Mouse (Mus musculus): ENCODE results near the gene Ppp1r16b.

Gene Ppp1r16b

DNA sequence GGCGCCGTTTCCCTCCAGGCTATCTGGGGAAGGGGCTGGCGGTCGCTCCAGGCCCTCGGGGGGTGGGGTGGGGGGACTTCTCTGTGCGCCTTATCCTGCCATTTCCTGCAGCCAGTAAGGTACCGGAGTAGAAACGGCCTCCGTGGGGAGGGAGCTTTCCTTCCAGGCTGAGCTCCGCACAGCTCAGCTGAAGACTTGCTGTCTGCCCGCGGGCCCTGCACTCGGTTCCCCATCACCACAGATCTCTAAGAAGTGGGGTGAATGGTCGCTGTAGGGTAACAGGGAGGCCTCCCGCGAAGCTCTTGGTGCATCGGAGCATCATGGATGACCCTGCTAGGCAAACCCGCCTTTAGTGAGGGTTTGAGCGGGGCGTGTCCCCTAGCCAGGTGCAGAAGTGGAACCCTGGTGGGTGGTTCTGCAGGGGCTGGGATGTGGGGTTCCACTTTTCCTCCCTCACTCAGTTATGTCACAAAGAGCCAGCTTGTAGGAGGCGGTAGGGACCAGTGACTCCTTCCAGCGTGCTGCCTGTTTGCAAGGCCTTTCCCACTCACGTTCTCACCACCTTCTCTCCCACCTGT, 3.3 kb downstream of the Ppp1r16b start:
- no peak for DNase-seq (ENCODE audit: low spot score)

DNA sequence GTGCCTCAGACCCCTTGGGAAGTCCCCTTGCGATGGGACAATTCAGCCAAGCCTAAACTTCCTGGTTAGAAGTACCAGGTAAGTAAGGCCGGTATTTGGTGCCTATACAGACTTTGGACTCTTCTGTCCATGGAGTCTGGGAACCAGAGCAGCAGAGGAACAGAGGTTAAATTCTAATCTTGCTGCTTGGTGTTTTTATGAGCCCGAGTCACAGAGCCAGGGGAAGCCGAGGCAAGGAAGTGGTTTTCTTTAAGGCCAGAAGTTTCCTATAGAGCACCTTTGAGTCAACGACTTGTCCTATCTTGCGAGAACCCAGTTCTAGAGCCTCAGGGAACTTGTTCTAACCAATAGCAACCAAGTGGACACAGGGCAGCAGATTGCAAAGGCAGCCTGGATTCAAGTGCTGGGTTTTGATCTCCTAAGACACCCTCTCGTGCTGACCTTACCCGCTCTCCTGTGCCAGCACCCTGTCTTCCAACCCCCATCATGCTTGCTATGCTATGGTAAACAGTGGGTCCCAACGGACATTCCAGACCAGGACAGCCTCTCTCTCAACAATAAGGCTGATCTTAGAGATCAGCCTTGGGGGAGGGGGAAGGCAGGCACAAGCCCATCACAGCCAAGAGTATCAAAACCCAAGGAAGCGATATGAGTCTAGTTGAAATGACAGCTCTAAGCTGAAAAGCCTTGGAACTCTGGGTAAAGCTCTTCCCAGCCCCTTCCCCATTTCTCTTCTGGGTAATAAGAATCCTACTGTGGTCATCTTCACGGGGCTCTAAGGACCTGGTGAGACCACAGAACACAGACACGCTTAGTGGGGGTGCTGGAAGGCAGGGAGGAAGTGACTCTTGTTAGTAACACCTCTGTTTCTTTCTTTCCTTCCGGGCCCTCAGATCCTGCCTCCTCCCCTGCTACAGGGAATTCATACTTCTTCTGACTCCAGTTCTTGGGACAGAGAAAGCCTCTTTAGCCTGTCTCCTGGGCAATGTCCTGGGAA, 4.3 kb downstream of the Ppp1r16b start:
- no peak for DNase-seq (ENCODE audit: low spot score)

DNA sequence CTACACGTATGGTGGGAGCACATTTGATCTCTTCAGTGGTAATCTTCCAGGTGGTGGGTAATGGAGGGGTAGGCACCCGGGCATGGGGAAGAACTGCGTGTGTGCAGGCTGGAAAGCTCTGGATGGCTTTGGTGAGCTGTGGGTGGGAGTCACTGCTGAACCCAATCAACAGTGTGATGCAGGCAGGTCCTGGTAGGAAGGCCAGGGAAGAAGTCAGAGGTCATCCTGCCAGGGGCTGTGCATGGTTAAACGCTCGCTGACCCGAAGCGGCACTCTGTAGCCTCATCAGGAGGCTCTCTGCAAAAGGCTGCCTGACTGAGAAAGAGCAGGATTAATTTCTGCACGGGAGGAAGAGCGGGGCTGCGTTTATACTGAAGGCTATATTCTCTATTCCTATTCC, 5.4 kb downstream of the Ppp1r16b start:
- DNase-seq (ENCODE audit: low spot score): no peak

DNA sequence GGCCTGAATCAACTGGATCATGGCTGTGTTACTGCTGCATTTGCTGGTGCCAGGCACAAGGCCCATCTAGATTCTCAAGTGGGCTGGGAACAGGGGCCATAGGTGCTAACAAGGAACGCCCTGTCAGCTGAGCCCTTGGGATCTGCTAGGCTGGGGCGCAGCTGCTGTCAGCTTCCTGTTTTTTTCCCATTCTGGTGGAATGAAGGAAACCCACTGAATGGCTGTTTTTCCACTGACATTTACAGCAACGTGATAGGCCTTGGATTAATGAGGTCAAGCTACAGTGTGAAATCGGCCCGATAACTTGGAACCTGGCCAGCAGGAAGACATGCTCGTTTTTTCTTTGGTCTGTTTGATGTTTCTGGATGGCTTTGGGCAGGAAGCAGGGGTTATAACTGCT, 7.6 kb downstream of the Ppp1r16b start:
- no peak for DNase-seq (ENCODE audit: low spot score)

DNA sequence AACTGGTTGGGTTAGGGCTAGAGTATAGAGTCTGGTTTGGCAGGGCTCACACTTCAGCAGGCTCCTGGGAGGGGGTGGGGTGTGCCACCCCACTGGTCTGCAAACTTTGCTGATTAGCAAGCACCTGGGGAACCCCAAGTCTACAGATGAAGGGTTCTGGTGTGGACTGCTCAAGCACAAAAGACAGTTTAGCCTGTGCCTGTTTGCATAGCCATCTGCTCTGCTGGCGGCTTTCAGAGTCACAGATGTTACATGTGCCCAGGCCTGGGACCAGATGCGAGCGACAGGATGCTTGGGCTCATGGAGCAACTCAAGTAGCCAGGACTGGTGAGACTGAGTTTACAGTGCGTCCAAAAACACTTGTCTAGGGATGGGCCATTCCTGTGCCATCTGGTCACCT, 8.3 kb downstream of the Ppp1r16b start:
- no peak for DNase-seq (ENCODE audit: low spot score)

DNA sequence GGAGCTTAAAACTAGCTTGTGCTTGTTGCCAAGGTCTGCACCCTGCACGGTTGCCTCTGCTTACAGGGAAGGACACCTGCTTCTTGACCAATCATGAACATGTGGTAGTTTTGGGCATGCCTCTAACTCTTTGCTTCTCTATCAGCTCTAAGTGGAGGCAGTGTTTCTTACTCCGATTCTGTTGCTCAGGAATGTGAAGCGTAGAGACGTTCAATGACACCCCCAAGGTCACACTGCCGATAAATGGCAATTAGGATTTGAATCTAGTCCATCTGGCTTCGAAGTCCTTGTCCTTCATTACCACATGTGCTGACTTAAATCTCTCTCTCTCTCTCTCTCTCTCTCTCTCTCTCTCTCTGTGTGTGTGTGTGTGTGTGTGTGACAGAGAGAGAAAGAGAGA, 8.9 kb downstream of the Ppp1r16b start:
- DNase-seq (ENCODE audit: low spot score): no peak

DNA sequence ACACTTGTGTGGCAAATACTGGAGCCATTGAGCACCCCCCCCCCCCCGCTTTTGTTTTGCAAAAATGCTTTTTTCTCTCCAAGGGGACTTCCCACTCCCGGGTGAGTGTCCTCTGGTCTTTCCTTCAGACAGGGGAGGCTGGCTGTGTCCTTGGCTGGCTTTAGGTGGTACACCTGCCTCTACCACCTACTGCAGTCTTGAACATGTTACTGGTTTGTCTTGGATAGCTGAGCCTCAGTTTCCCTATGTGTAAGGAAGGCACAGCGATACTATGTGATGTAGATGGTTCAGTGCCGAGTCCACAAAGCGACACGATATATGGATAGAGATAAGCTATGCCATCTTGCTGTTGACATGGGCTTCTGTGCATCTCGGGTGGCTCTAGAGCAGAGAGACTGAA, 9.6 kb downstream of the Ppp1r16b start:
- no peak for DNase-seq (ENCODE audit: low spot score)

DNA sequence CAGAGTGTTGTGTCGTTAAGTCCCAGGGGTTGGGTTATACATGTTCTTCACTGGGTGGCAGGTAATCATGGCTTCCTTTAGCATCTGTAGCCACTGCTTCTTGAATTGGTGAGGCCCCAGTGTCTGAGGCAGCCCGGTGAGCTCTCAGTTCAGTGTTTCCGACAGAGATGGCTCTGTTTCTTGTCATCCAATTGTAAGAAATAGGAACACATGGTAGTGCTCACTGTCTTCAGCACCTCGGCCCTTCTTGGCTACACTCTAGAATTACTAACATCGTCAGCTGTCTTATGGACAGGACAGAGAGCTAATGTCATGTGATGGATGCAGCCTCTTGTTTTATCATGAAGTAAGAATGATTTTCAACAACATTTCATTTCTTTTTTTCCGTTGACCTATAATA, 10.0 kb downstream of the Ppp1r16b start:
- no peak for DNase-seq (ENCODE audit: low spot score)

DNA sequence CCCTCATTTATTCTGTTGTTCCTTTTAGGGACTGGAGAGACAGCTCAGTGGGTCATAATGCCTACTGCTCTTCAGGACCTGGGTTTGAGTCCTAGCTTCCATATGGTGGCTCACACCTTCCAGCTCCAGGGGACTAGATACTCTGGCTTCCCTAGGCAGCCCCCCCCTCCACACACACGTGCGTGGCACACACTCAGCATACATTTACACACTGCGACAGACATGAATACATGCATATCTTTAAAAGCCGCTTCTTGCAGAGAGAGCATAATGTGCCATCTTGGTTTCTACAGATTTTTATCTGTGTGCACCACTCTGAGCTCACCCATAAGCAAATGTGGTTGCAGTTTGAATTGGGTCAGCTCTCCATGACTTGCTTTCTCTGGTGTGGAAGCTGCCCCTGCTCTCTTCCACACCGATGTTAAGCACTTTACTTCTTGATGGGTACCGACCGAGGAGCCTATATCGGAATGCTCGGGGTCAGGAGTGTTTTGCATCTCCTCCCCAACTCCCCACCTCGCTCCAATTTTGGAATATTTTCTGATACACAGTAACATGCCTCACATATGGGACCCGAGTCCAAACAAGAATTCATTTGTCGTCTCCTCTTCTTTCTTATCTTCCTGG, 10.8 kb downstream of the Ppp1r16b start:
- no peak for DNase-seq (ENCODE audit: low spot score)

DNA sequence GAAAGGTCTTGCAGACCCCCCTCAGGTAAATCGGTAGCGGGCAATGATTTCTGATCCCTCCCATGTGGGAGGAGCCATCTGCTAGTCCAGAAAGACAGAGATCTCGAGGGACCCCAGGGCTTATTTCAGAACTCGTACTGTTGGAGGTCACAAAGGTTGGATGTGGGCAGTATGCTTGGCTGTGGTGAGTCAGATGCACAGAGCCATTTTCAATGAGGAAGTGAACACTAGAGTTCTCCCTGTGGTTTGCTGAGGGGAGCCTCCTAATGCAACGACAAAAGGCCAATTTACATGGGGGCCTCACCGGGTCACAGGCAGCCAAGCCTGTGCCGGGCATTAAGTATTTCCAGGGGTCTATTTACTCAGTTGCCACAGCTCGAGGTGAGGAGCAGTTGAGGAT, 12.7 kb downstream of the Ppp1r16b start:
- DNase-seq (ENCODE audit: low spot score): no peak

DNA sequence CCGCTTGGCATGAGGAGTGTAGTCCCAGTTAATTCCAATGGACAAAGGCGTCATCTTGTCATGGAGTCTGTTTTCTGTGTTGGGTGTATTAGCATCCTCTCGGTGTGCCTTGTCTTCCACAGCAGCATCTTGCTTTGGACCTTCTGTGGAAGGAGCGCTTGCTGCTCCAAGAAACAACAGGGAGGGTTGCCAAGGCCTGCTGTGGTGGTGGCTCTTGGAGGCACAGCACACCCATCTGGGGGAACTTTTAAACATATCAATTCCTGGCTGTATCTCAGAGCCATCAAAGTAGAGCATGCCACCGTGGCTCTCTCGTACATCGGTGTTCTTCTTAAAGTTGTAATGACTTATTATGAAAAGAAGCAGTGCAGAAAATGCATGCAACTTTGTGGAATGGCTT, 13.9 kb downstream of the Ppp1r16b start:
- DNase-seq (ENCODE audit: low spot score): no peak

DNA sequence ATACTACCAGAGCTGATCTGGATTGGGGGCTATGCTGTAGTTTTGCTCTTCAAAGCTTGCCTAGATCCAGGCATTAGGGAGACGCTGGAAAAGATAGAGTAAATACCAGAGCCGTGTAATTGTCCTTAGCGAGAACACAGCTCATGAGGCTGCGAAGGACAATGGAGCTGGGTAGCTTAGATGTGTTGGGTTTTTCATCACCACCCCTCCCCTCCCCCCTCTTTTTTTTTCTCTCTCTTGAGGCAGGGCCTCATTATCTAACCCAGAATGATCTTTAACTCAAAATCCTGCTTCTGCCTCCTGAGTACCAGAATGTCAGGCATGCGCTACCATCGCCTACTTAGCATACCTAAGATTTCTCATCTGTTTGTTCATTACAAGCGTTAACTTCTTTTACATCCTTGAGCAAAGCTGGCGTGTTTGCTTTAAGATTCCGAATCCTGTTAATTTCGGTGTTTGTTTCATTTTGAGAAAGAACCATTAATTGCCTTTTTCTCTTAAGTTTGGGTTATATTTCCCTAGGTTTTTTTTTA, 15.2 kb downstream of the Ppp1r16b start:
- DNase-seq (ENCODE audit: low spot score): no peak

DNA sequence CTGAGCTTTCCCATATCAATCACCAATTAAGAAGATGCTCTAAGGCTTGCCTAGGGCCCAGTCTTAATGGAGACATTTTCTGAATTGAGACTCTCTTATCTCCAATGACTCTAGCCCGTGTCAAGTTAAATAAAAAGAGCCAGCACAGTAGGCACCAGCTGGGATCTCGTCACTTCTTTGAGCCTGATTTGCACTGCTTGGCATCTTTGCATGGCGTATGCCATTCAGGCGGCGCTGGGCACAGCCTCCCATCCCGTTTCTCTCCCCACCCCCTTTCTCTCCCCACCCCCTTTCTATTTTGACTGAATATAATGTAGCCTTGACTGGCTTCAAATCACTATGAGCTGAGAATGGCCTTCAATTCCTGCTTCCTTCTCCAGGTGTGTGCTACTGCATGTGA, 16.5 kb downstream of the Ppp1r16b start:
- DNase-seq (ENCODE audit: low spot score): no peak

DNA sequence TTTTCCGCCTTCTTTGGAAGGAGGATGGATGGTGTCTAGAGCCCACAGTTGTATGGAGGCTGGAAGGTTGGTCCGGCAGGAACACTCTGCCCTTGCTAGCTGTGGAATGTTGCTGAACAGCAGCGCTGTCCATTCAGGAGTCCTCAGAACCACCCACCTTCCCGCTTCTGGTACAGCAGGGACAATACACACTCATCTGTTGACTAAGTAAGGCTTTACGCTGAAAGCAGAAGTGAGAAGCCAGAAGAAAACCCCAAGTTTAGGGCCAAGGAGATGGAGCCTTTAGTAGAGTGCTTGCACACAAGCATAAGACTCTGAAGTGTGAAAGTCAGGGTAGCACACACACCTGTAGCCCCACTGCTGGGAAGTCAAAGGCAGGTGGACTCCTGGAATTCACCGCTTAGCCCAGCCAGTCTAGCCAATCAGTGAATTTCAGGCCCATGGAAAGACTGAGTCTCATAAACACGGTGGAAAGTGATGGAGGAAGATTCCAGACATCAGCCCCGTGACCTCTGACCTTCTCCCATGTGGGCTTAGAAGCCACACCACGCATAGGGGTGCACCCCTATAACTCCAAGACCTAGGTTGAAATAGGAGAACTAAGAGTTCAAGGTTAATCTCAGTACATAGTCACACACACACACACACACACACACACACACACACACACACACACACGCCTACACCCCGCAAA, 17.3 kb downstream of the Ppp1r16b start:
- DNase-seq (ENCODE audit: low spot score): no peak

DNA sequence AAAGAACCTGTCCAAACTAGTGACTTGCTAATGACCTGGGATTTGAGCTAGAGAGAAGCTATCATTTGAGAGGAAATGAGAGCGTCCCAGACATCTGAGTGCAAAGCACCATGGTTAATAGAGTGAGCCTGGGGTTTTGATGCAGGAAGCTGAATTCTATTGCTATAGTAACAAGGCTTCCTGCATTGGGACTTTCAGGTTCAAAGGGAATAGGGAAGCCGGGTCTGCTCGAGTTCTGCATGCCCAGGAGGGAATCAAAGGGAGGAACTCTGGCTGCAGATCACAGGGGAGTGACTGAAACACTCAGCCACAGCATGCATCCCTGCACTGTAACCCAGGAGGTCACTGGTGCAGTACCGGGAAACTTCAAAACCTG, 17.8 kb downstream of the Ppp1r16b start:
- no peak for DNase-seq (ENCODE audit: low spot score)

DNA sequence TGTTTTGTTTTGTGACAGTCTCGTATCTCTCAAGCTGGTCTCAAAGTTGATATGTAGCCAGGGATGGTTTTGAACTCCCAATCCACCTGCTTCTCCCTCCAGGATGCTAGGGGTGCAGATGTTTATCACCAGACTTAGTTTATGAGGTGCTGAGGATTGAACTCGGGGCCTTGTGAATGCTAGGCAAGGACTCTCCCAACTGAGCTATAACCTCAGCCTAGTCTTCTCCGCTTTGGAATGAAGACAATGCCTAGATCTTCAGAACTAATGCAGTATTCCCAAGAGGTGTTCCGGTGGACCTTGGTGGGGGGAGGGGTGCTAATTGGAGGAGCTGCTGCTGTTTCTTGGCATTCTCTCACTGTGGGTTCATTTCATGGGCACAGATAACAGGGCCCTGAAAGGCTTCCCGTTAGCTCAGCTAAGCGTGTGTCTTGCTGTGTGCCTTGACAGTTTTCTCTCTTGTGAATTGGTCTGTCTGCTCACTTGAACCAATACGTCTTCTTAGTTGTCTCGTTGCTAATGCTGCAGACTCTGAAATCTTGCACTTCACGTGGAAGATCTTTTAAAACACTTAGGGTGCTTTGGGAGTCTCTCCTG, 19.1 kb downstream of the Ppp1r16b start:
- DNase-seq (ENCODE audit: low spot score): no peak

DNA sequence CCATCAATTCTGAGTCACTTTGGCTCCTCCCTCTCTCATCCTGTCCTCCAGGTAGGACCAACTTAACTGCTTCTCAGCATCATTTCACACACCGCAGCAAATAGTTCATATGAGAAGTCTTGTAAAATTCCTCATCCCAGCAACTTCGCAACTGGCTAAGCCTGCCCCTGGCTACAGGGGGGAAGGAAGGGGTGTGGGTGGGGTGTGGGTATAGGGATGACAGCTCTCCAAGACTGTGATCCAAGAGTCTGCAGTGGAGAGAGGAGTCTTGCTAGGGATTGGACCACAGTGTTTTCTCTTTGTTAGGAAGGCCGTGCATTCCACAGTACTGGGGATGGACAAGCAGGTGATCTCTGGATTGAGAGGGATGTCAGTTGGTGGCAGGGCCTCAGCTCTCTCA, 19.7 kb downstream of the Ppp1r16b start:
- DNase-seq (ENCODE audit: low spot score): no peak

DNA sequence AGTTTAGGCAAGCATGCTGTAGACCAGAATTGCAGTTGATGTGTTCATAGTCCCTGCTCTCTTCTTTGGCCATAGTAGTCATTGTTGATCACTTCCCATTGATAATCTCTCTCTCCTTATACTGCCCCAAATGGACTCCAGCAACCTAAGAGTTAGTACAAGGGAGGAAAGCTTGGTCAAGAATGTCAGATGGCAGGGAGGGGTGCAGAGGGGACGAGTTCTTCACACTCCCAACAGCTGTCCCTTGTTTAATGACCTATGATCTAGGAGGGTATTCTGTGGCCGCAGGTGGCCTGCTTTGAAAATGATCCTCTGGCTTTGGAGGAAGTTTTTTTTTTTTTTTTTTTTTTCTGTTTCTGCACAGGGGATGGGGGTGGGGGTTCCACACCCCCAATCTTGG, 21.2 kb downstream of the Ppp1r16b start:
- no peak for DNase-seq (ENCODE audit: low spot score)

DNA sequence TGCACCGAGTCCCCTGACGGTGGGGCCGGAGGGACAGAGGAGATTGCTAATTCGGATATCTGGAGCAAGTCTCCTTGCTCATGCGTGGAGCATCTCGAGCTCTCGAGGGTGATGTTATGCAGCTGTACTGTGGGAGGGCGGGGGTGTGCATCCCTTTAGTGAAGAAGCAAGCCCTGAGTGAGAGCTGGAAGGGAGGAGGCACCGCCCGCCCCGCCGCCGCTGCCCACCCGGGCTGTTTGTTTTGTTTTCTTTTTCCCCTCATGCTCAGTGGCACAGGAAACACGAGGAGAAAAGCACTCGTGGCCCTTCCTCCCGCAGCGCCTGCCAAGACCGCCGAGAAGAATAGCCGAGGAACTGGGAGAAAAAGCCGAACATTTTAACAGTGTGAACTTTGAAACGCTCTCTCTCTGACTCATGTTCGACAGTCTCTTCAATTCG, 22.6 kb downstream of the Ppp1r16b start:
- DNase-seq (ENCODE audit: low spot score): no peak

DNA sequence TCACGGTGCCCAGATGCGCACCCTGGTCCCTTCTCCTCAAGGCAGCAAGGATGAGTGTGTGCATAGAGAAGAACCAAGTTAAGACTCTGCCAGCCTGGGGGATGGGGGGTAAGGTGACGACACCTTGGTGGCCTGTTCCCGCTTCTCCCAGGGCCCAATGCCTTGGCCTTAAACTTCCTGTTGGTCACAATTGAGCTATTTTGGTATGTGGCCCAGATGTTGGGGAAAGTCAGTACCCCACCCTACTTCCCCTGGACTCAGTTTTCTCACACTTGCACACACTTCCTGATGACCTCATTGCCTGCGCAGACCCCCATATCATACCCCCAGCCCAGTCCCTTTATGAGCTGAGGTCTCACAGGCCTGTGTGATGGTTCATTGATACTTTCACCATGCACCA, 23.9 kb downstream of the Ppp1r16b start:
- no peak for DNase-seq (ENCODE audit: low spot score)

DNA sequence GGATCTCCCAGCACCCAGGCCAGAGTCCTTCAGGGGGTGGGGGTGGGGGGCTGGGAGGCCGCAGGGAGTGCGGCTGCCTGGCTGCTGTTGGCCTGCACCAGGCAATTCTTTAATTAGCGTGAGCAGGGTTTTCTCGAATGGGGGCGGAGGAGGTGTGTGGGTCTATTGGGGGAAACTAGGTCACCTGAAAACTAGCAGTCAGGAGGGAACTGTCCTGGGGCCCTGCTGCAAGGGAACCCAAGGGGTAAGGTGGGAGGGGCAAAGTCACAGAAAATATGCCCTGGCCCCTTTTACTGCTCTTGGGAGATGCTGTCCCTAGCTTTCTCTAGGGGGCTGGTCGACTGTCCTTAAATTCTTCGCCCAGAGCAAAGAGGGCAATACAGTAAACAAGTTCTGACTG, 24.4 kb downstream of the Ppp1r16b start:
- no peak for DNase-seq (ENCODE audit: low spot score)

DNA sequence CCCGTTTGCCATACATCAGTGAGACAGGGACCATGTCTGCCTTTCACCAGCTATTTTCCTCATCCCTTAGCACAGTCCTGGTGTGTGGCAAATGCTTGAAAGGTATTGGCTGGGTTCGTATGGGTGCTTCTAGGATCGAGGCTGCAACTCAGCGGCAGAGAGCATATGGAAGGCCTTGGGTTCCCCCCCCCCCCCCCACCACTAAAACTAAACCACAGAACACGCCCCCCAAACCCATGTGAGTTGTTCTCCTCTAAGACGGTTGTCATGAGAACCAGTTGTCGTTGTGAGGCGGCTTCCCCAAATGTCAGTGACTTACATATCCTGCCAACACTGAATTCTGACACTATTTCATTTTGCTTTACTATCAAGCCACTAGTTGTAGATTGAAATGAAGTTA, 24.9 kb downstream of the Ppp1r16b start:
- no peak for DNase-seq (ENCODE audit: low spot score)

Measured in ovary, postnatal 14 days (tissue).